Mouse (Mus musculus) layer of hippocampus, postnatal 10 days (tissue): ENCODE results near the gene Stk10. TPM values are rescaled to one million over a fixed set of nuclear protein-coding genes. Genes with fewer than 3 reads are reported as not detected.

Source experiments
- DNase-seq, 2 experiments: peaks; one replicate each; pipeline ENCODE4 v3.0.0; 2021; ENCODE audit warnings: low spot score in 2 of 2
- total RNA-seq, 2 experiments: library from RNA; stranded (reverse); gene quantifications; 2 replicates each; pipeline ENCODE4 v1.2.3; 2021

Gene Stk10
- total RNA-seq, 2 experiments from 2014 or later: 6.3 to 9.4 TPM

- no peak for DNase-seq
These were observed 93.0 kb downstream of the Stk10 start for GRCm38 (mm10) chr11:32626079-32626478.

- no peak for DNase-seq
These were observed 94.8 kb downstream of the Stk10 start for GRCm38 (mm10) chr11:32627900-32628299.

GRCm38 (mm10) chr11:32629713-32630211 lies 96.7 kb downstream of the Stk10 start:
- no peak for DNase-seq

GRCm38 (mm10) chr11:32632671-32633070 lies 99.6 kb downstream of the Stk10 start:
- no peak for DNase-seq

- no peak for DNase-seq
These were observed 100.4 kb downstream of the Stk10 start for GRCm38 (mm10) chr11:32633542-32633941.

GRCm38 (mm10) chr11:32634143-32634542 lies 101.0 kb downstream of the Stk10 start:
- no peak for DNase-seq

GRCm38 (mm10) chr11:32634842-32635241 lies 101.7 kb downstream of the Stk10 start:
- no peak for DNase-seq

- no peak for DNase-seq
These were observed 103.2 kb downstream of the Stk10 start for GRCm38 (mm10) chr11:32636275-32636674.

GRCm38 (mm10) chr11:32638521-32639255 lies 105.6 kb downstream of the Stk10 start:
- no peak for DNase-seq

GRCm38 (mm10) chr11:32640617-32641016 lies 107.5 kb downstream of the Stk10 start:
- DNase-seq: no peak

GRCm38 (mm10) chr11:32642249-32642876 lies 109.3 kb downstream of the Stk10 start, which contains the start of gene Fbxw11:
Gene Fbxw11 (plus strand): TSS chr11:32642724.
- DNase-seq: peak; percentile 93 to 96

GRCm38 (mm10) chr11:32642899-32643886 lies 110.1 kb downstream of the Stk10 start:
- DNase-seq: peak; percentile 66 to 75

GRCm38 (mm10) chr11:32644010-32644409 lies 110.9 kb downstream of the Stk10 start:
- DNase-seq: no peak

- DNase-seq: no peak
These were observed 114.2 kb downstream of the Stk10 start for GRCm38 (mm10) chr11:32647265-32647664.

- DNase-seq: no peak
These were observed 117.2 kb downstream of the Stk10 start for GRCm38 (mm10) chr11:32650236-32650749.

- DNase-seq: no peak
These were observed 117.9 kb downstream of the Stk10 start for GRCm38 (mm10) chr11:32650893-32651590.

GRCm38 (mm10) chr11:32651723-32652122 lies 118.6 kb downstream of the Stk10 start:
- DNase-seq: no peak

- DNase-seq: no peak
These were observed 129.1 kb downstream of the Stk10 start for GRCm38 (mm10) chr11:32662082-32662656.

GRCm38 (mm10) chr11:32665639-32666038 lies 132.5 kb downstream of the Stk10 start:
- no peak for DNase-seq

- no peak for DNase-seq
These were observed 133.9 kb downstream of the Stk10 start for GRCm38 (mm10) chr11:32666983-32667382.
